Mouse (Mus musculus) layer of hippocampus, adult 11-12 months (tissue): ENCODE data around the gene Pom121l2.

Experiments used
- DNase-seq: peaks from one replicate; pipeline ENCODE4 v3.0.0; 2022; ENCODE audit warnings: low spot score

The Pom121l2 gene

DNA sequence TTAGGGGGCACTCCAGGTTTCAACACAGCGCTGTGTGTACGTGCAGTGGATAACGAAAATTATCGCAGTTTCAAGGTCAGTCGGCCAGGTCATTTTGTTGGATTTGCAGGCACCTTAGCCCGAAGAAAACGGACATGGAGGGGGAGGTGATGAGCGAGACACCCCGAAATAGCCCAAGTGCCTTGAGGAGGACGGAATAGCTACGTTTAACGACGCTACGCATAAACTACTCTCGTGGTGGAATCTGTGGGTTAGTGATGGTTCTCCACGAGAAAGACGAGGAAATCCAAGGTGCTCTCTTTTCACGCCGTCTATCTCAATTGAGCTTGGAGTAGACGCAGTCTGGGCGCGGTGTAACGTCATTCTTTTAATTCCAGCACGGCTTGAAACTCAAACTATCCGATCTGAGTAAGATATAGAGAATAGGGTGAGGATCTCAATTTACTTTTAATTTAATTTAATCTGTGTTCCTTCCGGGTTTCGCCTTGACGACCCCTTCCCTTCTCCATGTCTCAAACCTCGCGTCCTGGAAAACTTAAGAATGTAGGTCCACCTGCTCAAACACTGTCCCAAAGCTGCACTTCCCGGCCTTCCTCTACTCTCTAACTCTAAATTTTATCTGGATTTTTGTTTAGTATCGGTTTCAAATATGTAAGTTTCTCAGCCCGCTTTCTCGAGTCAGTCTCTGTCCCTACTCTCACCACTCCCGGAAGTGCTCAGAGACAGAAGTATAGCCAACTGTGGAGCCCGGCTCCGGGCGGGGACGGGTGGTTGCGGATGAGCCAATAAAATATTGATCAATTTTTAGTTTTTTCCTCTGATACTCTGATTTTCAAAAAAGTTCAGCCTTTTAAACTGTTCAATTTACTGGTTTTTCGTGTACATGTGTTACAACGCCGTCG, 39.2 kb downstream of the Pom121l2 start:
- DNase-seq: no peak

DNA sequence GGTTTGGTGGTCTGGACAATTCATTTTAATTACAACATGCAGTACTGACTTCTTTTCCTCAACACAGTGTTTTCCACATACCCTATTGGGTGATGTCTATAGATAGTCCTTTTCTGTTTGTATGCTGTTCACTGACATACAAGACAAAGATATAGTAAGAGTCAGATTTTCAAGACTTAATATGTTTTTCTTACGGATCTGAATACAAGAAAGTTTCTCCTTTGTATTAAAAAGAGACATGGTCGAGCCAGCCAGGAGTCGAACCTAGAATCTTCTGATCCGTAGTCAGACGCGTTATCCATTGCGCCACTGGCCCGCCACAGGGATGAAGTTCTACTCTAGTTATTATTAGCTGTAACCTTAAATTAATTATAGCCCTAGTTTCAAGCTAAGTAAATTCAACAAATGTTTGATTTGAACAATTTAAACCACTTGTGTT, 39.9 kb downstream of the Pom121l2 start:
- no peak for DNase-seq

DNA sequence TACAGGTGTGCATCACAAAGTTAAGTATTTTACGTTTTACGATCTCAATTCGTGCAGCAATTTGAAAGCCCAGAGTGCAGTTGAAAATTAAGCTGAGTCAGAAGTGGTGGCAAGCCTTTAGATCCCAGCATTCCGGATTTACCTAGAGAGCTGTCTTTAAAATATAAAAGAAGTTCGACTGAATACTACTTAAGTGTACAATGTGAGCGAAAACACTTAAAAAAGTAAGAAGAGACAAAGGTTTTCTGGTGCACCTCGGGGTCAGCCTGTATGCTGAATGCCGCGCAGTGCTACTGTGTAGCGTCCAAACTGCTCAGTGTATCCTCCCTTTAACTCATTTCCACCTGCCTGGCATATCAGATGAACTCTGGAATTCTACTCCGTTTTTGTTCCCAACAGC, 40.6 kb downstream of the Pom121l2 start:
- no peak for DNase-seq

DNA sequence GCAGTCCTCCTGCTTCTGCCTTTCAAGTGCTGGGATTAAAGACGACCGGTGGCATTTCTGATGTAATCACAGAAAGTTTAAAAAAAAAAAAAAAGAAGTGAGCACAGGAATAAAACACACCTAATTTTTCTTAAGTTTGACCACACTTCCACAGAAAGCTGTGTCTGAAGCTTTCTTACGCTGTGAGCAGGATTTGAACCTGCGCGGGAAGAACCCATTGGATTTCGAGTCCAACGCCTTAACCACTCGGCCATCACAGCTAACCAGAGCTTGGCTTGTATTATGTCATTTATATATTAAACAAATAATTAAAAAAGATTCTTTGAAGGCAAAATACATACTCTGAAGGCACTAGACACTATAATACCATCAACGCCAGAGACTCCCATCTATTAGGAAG, 41.2 kb downstream of the Pom121l2 start:
- DNase-seq: peak; percentile 46

DNA sequence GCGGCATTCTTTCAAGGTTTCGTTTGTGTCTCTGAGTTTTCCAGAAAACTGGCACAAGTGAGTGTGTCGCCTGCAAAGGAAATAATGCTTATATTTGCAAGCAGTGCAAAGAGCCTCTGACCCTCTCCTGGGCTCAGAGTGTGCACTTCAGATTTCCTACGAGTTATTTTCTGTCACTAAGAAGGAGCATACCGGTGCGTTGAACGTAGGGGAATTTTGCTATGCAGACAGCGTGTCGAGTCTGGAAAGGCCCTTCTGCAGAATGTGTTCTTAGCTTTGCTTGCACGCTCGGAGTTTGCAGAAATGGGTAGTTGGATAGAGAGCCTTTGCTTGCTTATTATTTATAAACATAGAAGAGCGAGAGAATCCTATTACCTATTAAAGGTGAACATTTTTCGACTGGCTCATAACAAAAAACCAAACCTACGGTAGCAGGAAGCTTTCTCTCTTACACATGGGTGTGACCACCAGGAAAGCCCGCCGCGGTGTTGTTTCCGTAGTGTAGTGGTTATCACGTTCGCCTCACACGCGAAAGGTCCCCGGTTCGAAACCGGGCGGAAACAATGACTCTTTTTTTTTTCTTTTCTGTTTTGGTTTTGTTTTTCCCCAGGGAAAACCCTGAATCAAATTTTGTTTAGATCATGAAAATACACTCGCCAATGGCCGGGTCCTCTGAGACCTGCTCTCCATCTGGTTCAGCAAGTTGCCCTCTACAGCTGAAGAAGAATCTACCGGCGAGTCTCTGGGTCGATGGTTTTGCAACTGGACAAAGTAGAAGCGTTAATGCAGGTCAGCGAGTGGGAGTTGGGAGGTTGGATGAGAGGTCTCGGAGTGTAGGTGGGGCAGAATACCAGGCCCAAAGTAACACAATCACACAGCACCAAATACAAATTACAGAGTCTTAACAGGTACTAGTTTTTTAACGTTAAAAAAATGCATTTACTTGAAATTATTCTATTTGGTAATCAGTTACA, 45.4 kb downstream of the Pom121l2 start:
- DNase-seq: peak; percentile 81

DNA sequence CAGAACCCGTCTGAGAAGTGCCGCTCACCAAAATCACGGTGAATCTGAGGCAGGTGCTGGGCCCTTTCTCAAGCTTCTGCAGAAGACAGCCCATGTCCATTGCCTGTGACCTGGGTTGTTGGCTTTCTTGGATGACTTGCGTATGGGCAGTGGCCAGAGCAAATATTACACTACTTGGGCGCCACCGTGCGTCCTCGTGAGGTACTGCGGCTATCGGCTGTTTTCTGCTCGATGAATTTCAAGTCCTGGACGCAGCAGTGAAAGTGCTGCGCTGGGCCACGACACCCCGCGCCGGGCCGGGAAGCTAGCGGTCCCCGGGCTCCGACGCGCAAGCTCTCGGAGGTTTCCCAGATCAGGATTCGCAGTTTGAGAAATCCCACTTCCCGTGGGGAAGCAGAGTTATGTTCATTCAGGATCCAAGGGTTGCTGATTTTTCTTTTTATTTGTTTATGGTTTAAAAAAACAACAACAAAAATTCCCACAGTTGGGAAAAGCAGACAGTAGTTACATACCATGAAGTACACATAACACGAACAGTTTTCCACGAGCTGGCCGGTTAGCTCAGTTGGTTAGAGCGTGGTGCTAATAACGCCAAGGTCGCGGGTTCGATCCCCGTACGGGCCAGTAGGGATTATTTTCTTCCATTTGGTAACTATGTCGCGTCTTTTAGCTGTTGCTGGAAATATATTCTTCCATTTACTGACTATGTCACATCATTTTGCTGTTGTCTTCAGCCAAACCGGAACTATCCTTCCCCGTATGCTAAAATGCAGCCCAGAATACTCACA, 47.9 kb downstream of the Pom121l2 start:
- DNase-seq: peak; percentile 95

DNA sequence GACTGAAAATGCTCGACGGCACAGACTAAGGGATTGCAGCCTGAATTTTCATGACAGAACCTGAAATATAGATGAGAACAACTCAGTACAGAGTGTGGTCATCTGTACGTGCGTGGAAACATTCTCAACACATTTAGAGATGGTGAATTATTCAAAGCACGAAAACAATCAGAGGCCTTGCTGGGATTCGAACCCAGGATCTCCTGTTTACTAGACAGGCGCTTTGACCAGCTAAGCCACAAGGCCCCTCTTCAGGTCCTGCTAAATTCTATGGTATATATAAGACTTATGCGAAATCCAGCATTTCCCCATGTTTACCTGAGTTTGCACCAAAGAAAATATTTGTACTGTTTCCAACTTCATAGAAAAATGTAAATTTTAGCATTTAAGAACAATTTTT, 48.9 kb downstream of the Pom121l2 start:
- DNase-seq: no peak

DNA sequence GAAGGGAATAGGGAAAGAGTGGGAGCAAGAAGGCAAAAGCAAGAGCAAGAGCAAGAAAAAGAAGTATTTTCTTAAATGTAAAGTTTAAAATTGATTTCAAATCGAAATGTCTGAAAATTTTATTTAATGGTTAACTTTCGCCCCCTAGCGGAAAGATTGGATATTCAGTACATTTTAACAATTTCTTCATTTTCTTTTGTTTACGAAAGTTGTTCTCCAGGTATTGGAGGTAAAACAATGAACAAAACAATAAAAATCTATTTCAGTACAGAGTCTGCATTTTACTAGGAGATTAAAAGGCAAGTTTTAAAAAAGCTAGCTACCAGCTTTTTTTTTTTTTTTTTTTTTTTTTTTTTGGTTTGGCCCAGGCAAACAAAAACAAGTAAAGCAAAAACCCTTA, 49.5 kb downstream of the Pom121l2 start:
- no peak for DNase-seq

DNA sequence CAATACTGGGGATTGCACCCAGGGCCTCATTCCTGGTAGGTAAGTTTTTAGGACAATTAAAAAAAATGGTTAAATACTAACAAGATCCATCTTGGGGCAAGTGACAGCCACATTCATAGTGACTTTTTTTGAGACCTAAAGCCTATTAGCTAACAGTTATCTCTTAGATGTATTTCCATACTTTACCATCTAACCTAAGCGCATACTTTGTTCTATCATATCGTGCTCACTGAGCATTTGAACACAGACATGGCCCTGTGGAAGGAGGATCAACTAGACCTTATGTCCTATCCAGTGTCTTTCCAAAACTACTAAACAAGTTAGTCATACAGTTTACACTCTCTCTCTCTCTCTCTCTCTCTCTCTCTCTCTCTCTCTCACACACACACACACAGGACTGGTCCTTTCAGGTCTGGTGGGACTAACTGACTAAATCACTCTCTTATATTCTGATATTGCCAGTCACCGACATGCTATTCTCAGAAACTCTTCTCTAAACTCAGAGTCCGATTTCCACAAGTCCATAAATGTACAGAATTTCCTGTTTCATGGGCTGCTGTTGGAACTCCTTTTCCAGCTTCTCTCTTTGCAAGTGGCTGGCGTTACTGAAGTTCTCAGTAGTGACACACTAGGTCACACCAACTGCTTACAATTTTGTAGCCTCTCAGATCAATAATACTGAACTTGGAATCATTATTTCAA, 52.9 kb downstream of the Pom121l2 start:
- DNase-seq: no peak

DNA sequence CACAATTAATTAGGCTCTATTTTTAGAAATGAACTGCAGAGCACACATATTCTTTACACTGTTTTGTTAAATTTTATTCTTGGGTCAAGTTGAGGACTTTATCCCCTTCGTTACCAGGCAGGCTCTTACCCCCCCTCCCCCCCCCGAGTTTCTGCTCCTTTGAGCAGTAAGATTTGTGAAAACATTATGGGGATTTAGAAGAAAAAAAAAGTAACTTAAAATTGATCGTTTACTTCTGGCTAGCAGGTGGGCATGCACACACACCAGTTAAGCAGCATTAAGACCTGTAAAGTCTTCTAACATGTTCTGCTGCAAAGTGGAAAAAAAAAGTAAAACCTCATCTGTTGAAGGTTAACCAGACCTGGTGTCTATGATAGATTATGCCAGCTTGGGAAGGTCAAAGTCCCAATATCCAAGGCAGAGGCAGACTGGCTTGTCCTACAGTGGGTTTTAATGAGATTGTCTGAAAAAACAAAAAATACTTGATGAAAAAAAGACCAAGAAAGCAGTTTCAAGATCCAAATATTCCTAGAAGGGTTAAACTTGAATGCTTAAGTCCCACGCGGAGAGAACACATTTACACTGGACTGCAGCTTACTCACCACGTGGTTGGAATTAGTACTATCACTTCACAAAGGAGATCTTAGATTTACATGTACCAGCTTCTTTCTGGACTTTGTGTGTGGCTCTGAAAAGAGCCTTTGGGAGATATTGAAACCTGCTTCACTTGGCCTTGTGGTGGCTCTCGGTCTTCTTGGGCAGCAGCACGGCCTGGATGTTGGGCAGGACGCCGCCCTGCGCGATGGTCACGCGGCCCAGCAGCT, 53.7 kb downstream of the Pom121l2 start:
- DNase-seq: no peak

DNA sequence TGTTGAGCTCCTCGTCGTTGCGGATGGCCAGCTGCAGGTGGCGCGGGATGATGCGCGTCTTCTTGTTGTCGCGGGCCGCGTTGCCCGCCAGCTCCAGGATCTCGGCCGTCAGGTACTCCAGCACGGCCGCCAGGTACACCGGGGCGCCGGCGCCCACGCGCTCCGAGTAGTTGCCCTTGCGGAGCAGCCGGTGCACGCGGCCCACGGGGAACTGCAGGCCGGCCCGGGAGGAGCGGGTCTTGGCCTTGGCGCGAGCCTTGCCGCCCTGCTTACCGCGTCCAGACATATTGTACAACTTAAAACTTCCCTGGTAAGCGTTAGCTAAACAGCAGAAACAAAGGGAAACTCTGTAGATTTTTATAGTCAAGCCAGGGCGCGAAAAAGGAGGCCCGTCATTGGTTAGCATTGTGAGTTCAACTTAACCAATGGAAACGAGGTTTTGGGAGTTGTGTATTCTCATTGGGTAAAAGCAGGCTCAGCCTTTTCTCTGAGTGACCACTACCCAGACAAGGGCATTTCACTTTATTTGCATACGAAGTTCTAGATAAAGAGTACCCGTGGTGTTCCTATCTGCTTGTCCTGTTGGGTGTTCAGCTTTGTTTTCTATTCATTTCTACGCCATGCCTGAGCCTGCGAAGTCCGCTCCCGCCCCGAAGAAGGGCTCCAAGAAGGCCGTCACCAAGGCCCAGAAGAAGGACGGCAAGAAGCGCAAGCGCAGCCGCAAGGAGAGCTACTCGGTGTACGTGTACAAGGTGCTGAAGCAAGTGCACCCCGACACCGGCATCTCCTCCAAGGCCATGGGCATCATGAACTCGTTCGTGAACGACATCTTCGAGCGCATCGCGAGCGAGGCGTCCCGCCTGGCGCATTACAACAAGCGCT, 54.5 kb downstream of the Pom121l2 start, which contains the start of the genes Hist1h2ah and Hist1h2bk:
Gene Hist1h2ah, minus strand, starts transcription at position 302 of the 882 bp plus-strand sequence.
Gene Hist1h2bk, plus strand, starts transcription at position 604 of the 882 bp plus-strand sequence.
- peak; percentile 88 for DNase-seq

DNA sequence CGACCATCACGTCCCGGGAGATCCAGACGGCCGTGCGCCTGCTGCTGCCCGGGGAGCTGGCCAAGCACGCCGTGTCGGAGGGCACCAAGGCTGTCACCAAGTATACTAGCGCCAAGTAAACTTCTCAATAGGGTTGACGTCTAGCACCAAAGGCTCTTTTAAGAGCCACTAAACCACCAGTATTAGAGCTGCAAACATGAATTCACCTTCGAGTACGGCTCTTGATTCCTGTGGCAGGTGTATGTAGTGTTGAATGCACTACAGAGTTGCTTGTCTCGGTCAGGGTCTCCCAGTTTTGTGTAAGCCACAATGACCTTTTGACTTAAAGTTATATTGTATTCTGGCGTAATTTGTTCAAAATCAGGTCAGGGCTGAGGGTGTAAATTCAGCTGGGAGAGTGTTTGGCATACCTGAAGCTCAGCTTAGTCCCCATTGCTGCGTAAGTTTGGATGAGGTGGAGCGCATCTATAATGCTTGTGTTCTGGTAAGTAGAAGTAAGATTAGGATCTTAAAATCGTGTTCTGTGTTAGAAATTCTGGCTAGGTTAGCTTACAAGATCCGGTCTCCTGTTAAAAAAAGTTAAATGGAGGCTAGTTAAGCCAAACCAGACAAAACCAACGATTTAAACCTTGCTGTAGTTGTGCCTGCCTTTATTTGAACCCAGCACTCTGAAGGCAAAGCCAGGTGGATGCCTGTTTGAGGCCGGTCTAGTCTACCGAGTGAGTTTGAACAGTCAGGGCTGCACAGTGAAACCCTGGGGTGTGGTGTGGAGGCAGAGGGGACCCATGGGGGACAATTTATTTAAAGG, 55.4 kb downstream of the Pom121l2 start:
- no peak for DNase-seq

DNA sequence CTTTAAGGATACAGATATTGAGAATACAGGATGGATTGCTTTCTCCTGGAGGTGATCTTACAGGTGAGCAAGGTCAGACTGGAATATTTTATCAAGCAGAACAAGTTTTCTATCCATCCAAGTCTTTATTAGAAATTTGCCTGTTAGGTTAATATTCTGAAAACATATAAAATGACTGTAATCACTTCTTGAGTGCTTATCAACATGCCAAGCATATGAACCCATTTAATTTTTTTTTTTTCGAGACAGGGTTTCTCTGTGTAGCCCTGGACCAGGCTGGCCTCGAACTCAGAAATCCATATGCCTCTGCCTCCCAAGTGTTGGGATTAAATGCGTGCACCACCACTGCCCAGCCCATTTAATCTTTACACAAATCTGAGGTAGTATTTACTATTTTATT, 56.0 kb downstream of the Pom121l2 start:
- DNase-seq: no peak

DNA sequence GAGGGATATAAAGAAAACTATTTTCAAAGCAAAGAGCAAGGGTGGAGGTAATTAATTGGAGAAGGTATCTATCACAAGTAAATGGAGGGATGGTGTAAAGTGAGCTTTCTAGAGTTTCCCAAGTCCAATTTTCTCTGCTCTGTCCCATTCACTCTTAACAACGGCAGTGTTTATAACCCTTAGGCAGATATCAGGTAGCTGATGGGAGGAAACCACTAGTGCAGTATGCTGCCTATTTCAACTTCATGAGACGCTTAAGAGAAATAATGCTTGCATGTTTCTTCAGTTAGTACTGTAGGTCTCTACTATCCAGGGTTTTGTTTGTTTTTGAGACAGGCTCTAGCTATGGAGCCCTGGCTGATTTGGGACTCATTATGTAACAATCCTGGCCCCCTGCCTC, 56.4 kb downstream of the Pom121l2 start:
- no peak for DNase-seq
